Mouse (Mus musculus): ENCODE results near the gene Tsn. TPM values are rescaled to one million over a fixed set of nuclear protein-coding genes. Genes with fewer than 3 reads are reported as not detected.

Tsn gene
- polyA plus RNA-seq (2014; fragmentation: Illumina TruSeq; extraction: RNeasy Lipid Tissue Mini Kit (QIAGEN cat#74804); ENCODE audit: low read depth, low replicate concordance): 43.1 TPM

GRCm38 (mm10) chr1:118311622-118312326 lies at the start of gene Tsn:
Gene Tsn, minus strand, starts transcription at chr1:118311739.

GRCm38 (mm10) chr1:118321661-118322201 lies 10.2 kb upstream of the Tsn start, which contains the start of gene Nifk:
Gene Nifk, plus strand, starts transcription at chr1:118321839.

Other genes starting within 250 kb of the Tsn start
- not detected for gene Gm29106, start 135.2 kb downstream of the Tsn start, polyA plus RNA-seq (2014; fragmentation: Illumina TruSeq; extraction: RNeasy Lipid Tissue Mini Kit (QIAGEN cat#74804); ENCODE audit: low read depth, low replicate concordance)
- gene Nifk, start 10.1 kb upstream of the Tsn start, polyA plus RNA-seq (2014; fragmentation: Illumina TruSeq; extraction: RNeasy Lipid Tissue Mini Kit (QIAGEN cat#74804); ENCODE audit: low read depth, low replicate concordance): 22.2 TPM
- 275 TPM for gene Clasp1, start 77.3 kb upstream of the Tsn start, polyA plus RNA-seq (2014; fragmentation: Illumina TruSeq; extraction: RNeasy Lipid Tissue Mini Kit (QIAGEN cat#74804); ENCODE audit: low read depth, low replicate concordance)

Measured in heart, adult 10 weeks (tissue).